Mouse (Mus musculus) lung, adult 2 months (tissue): ENCODE results near the gene Kcnn3.

Source experiments
- CTCF ChIP-seq: fragments of 200-500 bp; IDR thresholded peaks from 2 replicates; pipeline ENCODE4 v1.5.1; 2011; ENCODE audit warnings: mild to moderate bottlenecking, low read length, control low read depth; ENCODE audit not compliant: insufficient read depth
- POLR2A ChIP-seq: fragments of 200-500 bp; IDR thresholded peaks from 2 replicates; pipeline ENCODE4 v1.6.1; 2011; ENCODE audit warnings: low read depth, mild to moderate bottlenecking, control low read depth, low read length, borderline replicate concordance; ENCODE audit errors: extremely low read depth

DNA sequence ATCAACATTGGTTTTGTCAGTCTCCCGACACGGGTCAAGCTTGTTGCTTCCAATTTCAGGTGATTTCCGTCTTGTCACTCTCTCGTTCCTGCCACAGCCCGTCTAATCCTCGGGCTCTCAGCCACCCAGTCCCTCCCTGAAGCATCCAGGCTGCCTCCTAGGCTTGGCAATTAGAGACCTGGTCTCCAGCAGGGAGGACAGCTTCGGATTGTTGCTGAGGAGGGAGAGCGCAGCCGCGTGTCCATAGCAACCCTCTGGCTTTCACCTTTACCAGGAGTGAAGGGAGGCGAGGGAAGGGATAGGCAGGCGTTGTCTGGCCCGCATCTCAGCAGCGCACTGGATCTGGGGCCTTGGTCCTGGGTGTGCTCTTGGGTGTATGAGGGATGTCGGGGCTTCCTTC, 8.6 kb upstream of the Kcnn3 start:
- no peak for TF ChIP-seq POLR2A
- TF ChIP-seq CTCF, result no peak
